Mouse (Mus musculus): ENCODE measurements around the gene Sept1. TPM values are rescaled to one million over a fixed set of nuclear protein-coding genes. Genes with fewer than 3 reads are reported as not detected.
"Not testable (repeated sequence)": the region's sequence is repeated elsewhere in the genome, so short reads cannot be mapped to it uniquely, and the experiment has no call there.

Sept1 gene
- polyA plus RNA-seq, 1 experiment from 2014 or later, result 23.2 TPM

DNA sequence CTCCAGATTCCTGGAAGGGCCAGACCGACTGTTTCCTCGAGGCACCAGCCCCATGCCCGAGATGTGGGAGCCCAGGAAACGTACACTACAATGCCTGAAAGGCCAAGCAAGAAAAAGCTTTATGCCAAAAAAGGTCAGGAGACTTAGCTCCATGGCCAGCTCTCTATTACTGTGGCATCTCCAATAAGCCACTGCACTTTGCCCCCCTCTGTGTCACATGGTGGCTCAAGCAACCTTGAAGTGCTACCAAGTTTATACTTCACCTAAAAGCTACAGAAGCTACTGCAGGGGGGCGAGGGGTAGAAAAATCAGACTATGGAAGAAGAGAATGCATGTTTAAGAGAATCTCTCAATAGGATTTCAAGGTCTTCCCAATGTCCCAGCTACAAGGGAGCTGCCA lies 39.9 kb downstream of the Sept1 start:
- Histone ChIP-seq H3K27ac (ENCODE audit: low read length) (no peak overlapping the region), H3K4me3 (ENCODE audit: low read length) (no peak overlapping the region), H3K36me3 (ENCODE audit: control insufficient read depth, insufficient read depth, low read length) (peaks cover 36% of the 10 kb centered on the region), H3K4me2 (ENCODE audit: low read depth, low read length) (no peak overlapping the region), H3K9me3 (ENCODE audit: control insufficient read depth, low read length) (no peaks in the 10 kb centered on the region), H3K9ac (ENCODE audit: low read length) (no peak overlapping the region), H3K4me1 (replicated peaks; ENCODE audit: control insufficient read depth, insufficient read depth, low read length) (peaks cover 17% of the 10 kb centered on the region), H3K27me3 (ENCODE audit: control insufficient read depth, insufficient read depth, low read depth, low read length) (no peaks in the 10 kb centered on the region)
- WGBS, result 89% methylated on average over 5 of the region's 5 CpGs
- no peak for ATAC-seq (ENCODE audit: low read depth)

- no peak overlapping the region for H3K9ac ChIP-seq (ENCODE audit: low read length)
- peaks cover 10% of the 10 kb centered on the region for H3K4me1 ChIP-seq (replicated peaks; ENCODE audit: control insufficient read depth, insufficient read depth, low read length)
- H3K9me3 ChIP-seq (ENCODE audit: control insufficient read depth, low read length), result no peaks in the 10 kb centered on the region
- H3K4me2 ChIP-seq (ENCODE audit: low read depth, low read length), result no peak overlapping the region
- no peak overlapping the region for H3K4me3 ChIP-seq (ENCODE audit: low read length)
- 76% methylated on average over 6 of the region's 6 CpGs for WGBS
- H3K36me3 ChIP-seq (ENCODE audit: control insufficient read depth, insufficient read depth, low read length), result peaks cover 25% of the 10 kb centered on the region
- H3K27ac ChIP-seq (ENCODE audit: low read length), result no peak overlapping the region
- ATAC-seq (ENCODE audit: low read depth), result no peak
- no peaks in the 10 kb centered on the region for H3K27me3 ChIP-seq (ENCODE audit: control insufficient read depth, insufficient read depth, low read depth, low read length)
Observed at GRCm38 (mm10) chr7:127190672-127191071, 42.3 kb downstream of the Sept1 start.

GRCm38 (mm10) chr7:127188305-127189276 lies 44.3 kb downstream of the Sept1 start:
- ATAC-seq (ENCODE audit: low read depth), result no peak
- H3K27ac ChIP-seq (ENCODE audit: low read length), result no peak overlapping the region

DNA sequence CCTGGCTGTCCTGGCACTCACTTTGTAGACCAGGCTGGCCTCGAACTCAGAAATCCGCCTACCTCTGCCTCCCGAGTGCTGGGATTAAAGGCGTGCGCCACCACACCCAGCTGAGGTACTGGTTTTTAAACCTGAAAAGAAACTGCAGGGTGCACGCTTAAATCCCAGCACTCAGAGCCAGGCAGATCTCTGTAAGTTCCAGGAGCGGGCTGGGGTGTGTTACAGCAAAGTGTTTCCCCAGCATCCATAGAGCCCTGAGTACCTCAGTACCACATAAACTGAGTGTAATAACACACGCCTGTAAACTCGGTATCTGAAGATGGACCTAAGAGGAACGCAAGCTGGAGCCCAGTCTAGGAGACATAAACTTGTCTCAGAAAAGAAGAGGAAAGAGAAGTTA lies 45.6 kb downstream of the Sept1 start:
- peaks cover 9% of the 10 kb centered on the region for H3K36me3 ChIP-seq (ENCODE audit: control insufficient read depth, insufficient read depth, low read length)
- H3K27ac ChIP-seq (ENCODE audit: low read length), result no peak overlapping the region
- no peaks in the 10 kb centered on the region for H3K9me3 ChIP-seq (ENCODE audit: control insufficient read depth, low read length)
- 67% methylated on average over 9 of the region's 10 CpGs for WGBS
- no peak overlapping the region for H3K4me3 ChIP-seq (ENCODE audit: low read length)
- H3K9ac ChIP-seq (ENCODE audit: low read length), result no peak overlapping the region
- no peak for ATAC-seq (ENCODE audit: low read depth)
- H3K4me2 ChIP-seq (ENCODE audit: low read depth, low read length), result no peak overlapping the region
- H3K27me3 ChIP-seq (ENCODE audit: control insufficient read depth, insufficient read depth, low read depth, low read length), result no peaks in the 10 kb centered on the region
- no peaks in the 10 kb centered on the region for H3K4me1 ChIP-seq (replicated peaks; ENCODE audit: control insufficient read depth, insufficient read depth, low read length)

More at GRCm38 (mm10) chr7:127188305-127189276, 44.3 kb downstream of the Sept1 start:
- H3K4me2 ChIP-seq (ENCODE audit: low read depth, low read length), result no peak overlapping the region
- H3K27me3 ChIP-seq (ENCODE audit: control insufficient read depth, insufficient read depth, low read depth, low read length), result no peaks in the 10 kb centered on the region
- no peaks in the 10 kb centered on the region for H3K9me3 ChIP-seq (ENCODE audit: control insufficient read depth, low read length)
- no peaks in the 10 kb centered on the region for H3K4me1 ChIP-seq (replicated peaks; ENCODE audit: control insufficient read depth, insufficient read depth, low read length)
- 78% methylated on average over 17 of the region's 17 CpGs for WGBS
- H3K4me3 ChIP-seq (ENCODE audit: low read length), result no peak overlapping the region
- H3K9ac ChIP-seq (ENCODE audit: low read length), result no peak overlapping the region
- H3K36me3 ChIP-seq (ENCODE audit: control insufficient read depth, insufficient read depth, low read length), result peaks cover 18% of the 10 kb centered on the region

- WGBS, result 56% methylated on average over 3 of the region's 3 CpGs
- H3K9me3 ChIP-seq (ENCODE audit: control insufficient read depth, low read length), result no peaks in the 10 kb centered on the region
Observed at GRCm38 (mm10) chr7:127185601-127186000, 47.3 kb downstream of the Sept1 start.

GRCm38 (mm10) chr7:127184720-127185119 lies 48.2 kb downstream of the Sept1 start:
- ATAC-seq (ENCODE audit: low read depth), result no peak
- no peaks in the 10 kb centered on the region for H3K4me1 ChIP-seq (replicated peaks; ENCODE audit: control insufficient read depth, insufficient read depth, low read length)
- H3K4me2 ChIP-seq (ENCODE audit: low read depth, low read length), result no peak overlapping the region
- no peaks in the 10 kb centered on the region for H3K36me3 ChIP-seq (ENCODE audit: control insufficient read depth, insufficient read depth, low read length)
- no peak overlapping the region for H3K4me3 ChIP-seq (ENCODE audit: low read length)
- WGBS, result 10% methylated on average over 1 of the region's 1 CpGs
- no peaks in the 10 kb centered on the region for H3K27me3 ChIP-seq (ENCODE audit: control insufficient read depth, insufficient read depth, low read depth, low read length)
- no peaks in the 10 kb centered on the region for H3K9me3 ChIP-seq (ENCODE audit: control insufficient read depth, low read length)
- no peak overlapping the region for H3K27ac ChIP-seq (ENCODE audit: low read length)
- no peak overlapping the region for H3K9ac ChIP-seq (ENCODE audit: low read length)

More at GRCm38 (mm10) chr7:127185601-127186000, 47.3 kb downstream of the Sept1 start:
- Histone ChIP-seq H3K27me3 (ENCODE audit: control insufficient read depth, insufficient read depth, low read depth, low read length) (no peaks in the 10 kb centered on the region), H3K4me3 (ENCODE audit: low read length) (no peak overlapping the region), H3K36me3 (ENCODE audit: control insufficient read depth, insufficient read depth, low read length) (no peaks in the 10 kb centered on the region), H3K4me2 (ENCODE audit: low read depth, low read length) (no peak overlapping the region), H3K27ac (ENCODE audit: low read length) (no peak overlapping the region), H3K4me1 (replicated peaks; ENCODE audit: control insufficient read depth, insufficient read depth, low read length) (no peaks in the 10 kb centered on the region), H3K9ac (ENCODE audit: low read length) (no peak overlapping the region)
- ATAC-seq (ENCODE audit: low read depth), result 0 out of 2 replicates have a peak, but pooled peaks have one; percentile 43

- 70% methylated on average over 6 of the region's 6 CpGs for WGBS
- no peaks in the 10 kb centered on the region for H3K36me3 ChIP-seq (ENCODE audit: control insufficient read depth, insufficient read depth, low read length)
- no peak overlapping the region for H3K4me2 ChIP-seq (ENCODE audit: low read depth, low read length)
- no peaks in the 10 kb centered on the region for H3K27me3 ChIP-seq (ENCODE audit: control insufficient read depth, insufficient read depth, low read depth, low read length)
- H3K9ac ChIP-seq (ENCODE audit: low read length), result no peak overlapping the region
- ATAC-seq (ENCODE audit: low read depth), result no peak
- no peak overlapping the region for H3K4me3 ChIP-seq (ENCODE audit: low read length)
- H3K27ac ChIP-seq (ENCODE audit: low read length), result no peak overlapping the region
- no peaks in the 10 kb centered on the region for H3K4me1 ChIP-seq (replicated peaks; ENCODE audit: control insufficient read depth, insufficient read depth, low read length)
- H3K9me3 ChIP-seq (ENCODE audit: control insufficient read depth, low read length), result no peaks in the 10 kb centered on the region
Observed at GRCm38 (mm10) chr7:127183828-127184227, 49.1 kb downstream of the Sept1 start.

DNA sequence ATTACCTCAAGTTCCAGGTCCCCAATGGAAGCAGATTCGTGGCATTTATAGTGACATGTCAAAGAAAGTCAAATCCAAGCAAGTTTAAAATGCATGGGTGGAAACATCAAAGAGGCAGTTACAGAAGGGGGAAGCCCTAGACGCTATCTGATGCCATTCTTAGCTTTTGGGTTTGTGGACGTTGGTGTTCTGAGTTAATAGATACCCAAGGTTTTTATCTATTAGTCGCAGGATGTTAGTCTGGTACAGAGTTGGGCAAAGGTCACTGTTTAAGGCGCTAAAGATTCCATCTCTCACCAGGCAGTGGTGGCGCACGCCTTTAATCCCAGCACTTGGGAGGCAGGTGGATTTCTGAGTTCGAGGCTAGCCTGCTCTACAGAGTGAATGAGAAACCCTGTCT lies 49.6 kb downstream of the Sept1 start:
- Histone ChIP-seq H3K9me3 (ENCODE audit: control insufficient read depth, low read length) (no peaks in the 10 kb centered on the region), H3K4me2 (ENCODE audit: low read depth, low read length) (no peak overlapping the region), H3K27ac (ENCODE audit: low read length) (no peak overlapping the region), H3K27me3 (ENCODE audit: control insufficient read depth, insufficient read depth, low read depth, low read length) (no peaks in the 10 kb centered on the region), H3K4me1 (replicated peaks; ENCODE audit: control insufficient read depth, insufficient read depth, low read length) (no peaks in the 10 kb centered on the region), H3K4me3 (ENCODE audit: low read length) (no peak overlapping the region), H3K9ac (ENCODE audit: low read length) (no peak overlapping the region), H3K36me3 (ENCODE audit: control insufficient read depth, insufficient read depth, low read length) (no peaks in the 10 kb centered on the region)
- 53% methylated on average over 8 of the region's 8 CpGs for WGBS
- no peak for ATAC-seq (ENCODE audit: low read depth)

DNA sequence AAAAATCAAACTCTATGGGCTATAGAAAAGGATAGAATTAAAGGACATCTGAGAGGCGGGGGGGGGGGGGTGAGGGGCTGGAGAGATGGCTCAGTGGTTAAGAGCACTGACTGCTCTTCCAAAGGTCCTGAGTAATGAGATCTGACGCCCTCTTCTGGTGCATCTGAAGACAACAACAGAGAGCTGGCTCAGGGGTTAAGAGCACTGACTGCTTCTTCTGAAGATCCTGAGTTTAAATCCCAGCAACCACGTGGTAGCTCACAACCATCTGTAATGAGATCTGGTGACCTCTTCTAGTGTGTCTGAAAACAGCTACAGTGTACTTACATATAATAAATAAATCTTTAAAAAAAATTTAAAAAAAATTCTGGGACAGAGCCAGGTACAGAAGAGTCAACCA lies 51.2 kb downstream of the Sept1 start:
- not testable (repeated sequence) for H3K4me2 ChIP-seq (ENCODE audit: low read depth, low read length); H3K4me3 ChIP-seq (ENCODE audit: low read length); H3K36me3 ChIP-seq (ENCODE audit: control insufficient read depth, insufficient read depth, low read length); H3K9ac ChIP-seq (ENCODE audit: low read length); H3K27ac ChIP-seq (ENCODE audit: low read length); H3K27me3 ChIP-seq (ENCODE audit: control insufficient read depth, insufficient read depth, low read depth, low read length); ATAC-seq (ENCODE audit: low read depth); H3K9me3 ChIP-seq (ENCODE audit: control insufficient read depth, low read length); H3K4me1 ChIP-seq (replicated peaks; ENCODE audit: control insufficient read depth, insufficient read depth, low read length)
- 39% methylated on average over 3 of the region's 3 CpGs for WGBS
